In the genomic region with DNA sequence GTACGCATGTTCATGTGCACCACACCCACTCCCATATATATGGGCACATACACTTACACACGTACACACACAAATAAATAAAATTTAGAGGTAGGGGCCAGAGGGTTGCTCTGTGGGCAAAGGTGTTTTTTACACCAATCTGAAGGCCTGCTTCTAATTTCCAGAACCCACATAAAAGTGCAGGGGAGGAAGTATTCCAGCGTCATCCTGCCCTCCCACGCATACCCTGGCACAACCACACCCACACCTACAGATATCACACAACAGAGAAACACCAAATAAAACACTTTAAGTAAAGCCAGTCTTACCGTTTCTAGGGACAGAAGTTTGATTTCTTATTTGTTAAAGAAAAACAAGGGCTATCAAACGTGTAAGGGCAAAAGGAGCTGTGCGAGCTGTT, we compare ENCODE assay signal across 21 mouse cellular contexts.
"Had no signal": no experiment of that assay in that cellular context is flagged by ENCODE, and none has a peak within 500 bp of the region (broad histone marks: within the 10 kb centered on the region; RNA-seq: fewer than 3 reads in every experiment).

No protein-coding gene starts in this region.

- H3K27me3 ChIP-seq: limb, embryonic 13.5 days; liver, embryonic 12.5 days; liver, embryonic 15.5 days; lung, embryonic 15.5 days; neural tube, embryonic 12.5 days; neural tube, embryonic 15.5 days had no signal

- H3K4me1 ChIP-seq: limb, embryonic 10.5 days; liver, embryonic 12.5 days; liver, embryonic 15.5 days; lung, embryonic 15.5 days; neural tube, embryonic 12.5 days; neural tube, embryonic 15.5 days had no signal

- H3K4me2 ChIP-seq: limb, embryonic 13.5 days; liver, embryonic 12.5 days; liver, embryonic 15.5 days; lung, embryonic 15.5 days; midbrain, embryonic 11.5 days; neural tube, embryonic 12.5 days; neural tube, embryonic 15.5 days had no signal

- ATAC-seq: liver, embryonic 12.5 days had no signal

- H3K4me3 ChIP-seq: limb, embryonic 10.5 days; limb, embryonic 13.5 days; liver, embryonic 12.5 days; liver, embryonic 15.5 days; lung, embryonic 15.5 days; neural tube, embryonic 12.5 days; neural tube, embryonic 15.5 days had no signal

- H3K9me3 ChIP-seq: limb, embryonic 10.5 days; limb, embryonic 13.5 days; liver, embryonic 12.5 days; liver, embryonic 15.5 days; lung, embryonic 15.5 days; neural tube, embryonic 12.5 days; neural tube, embryonic 15.5 days had no signal

- H3K9ac ChIP-seq: limb, embryonic 13.5 days; liver, embryonic 12.5 days; liver, embryonic 15.5 days; lung, embryonic 15.5 days; neural tube, embryonic 12.5 days; neural tube, embryonic 15.5 days had no signal

- H3K36me3 ChIP-seq: liver, embryonic 15.5 days; lung, embryonic 15.5 days; neural tube, embryonic 12.5 days; neural tube, embryonic 15.5 days had no signal

- DNase-seq: kidney, postnatal 10 days; kidney, postnatal 36 days; liver; lung, adult 18-20 months; lung, postnatal 10 days; lung, postnatal 4 days; midbrain, embryonic 14.5 days; right cerebral cortex, adult 18-20 months; right cerebral cortex, postnatal 14 days; right cerebral cortex, postnatal 4 days; thymus, adult 2 months; thymus, postnatal 25 days had no signal

- H3K27ac ChIP-seq: limb, embryonic 10.5 days; limb, embryonic 13.5 days; liver, embryonic 12.5 days; liver, embryonic 15.5 days; lung, embryonic 15.5 days; neural tube, embryonic 12.5 days; neural tube, embryonic 15.5 days; stomach, postnatal 0 days had no signal
